Mouse (Mus musculus): ENCODE data around the gene Tmem47. TPM values are rescaled to one million over a fixed set of nuclear protein-coding genes. Genes with fewer than 3 reads are reported as not detected.

Tmem47 gene
- total and polyA plus RNA-seq, 2 experiments from 2014 or later, result 12.4 to 60.9 TPM

DNA sequence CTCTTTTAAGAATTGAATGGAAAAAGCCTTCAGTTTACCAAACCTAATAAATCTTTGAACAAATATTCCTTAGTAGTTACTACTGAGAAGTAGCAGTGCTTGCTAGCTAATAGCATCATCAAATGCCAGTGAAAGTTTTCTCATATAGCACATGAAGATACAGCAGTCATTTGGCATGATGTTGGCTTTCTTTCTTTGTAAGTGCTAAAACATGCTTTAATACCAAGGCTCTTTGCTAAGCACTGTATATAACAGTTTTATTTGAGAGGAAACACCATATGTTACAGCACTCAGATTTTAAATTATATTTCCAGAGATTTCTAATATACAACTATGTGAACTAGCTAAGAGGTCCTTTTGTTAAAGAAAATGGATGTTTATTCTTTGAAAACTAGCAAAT, 8.0 kb downstream of the Tmem47 start:
- Histone ChIP-seq H3K36me3 (replicated peaks; ENCODE audit: control insufficient read depth, insufficient read depth, low read length) (no peaks in the 10 kb centered on the region), H3K4me1 (ENCODE audit: control insufficient read depth, insufficient read depth) (no peaks in the 10 kb centered on the region), H3K9me3 (replicated peaks; ENCODE audit: control insufficient read depth, low read length) (no peaks in the 10 kb centered on the region), H3K9ac (replicated peaks; ENCODE audit: low read depth, low read length) (no peak overlapping the region), H3K4me2 (ENCODE audit: low read depth, low read length) (no peak overlapping the region), H3K27me3 (ENCODE audit: control insufficient read depth, insufficient read depth, low read length) (no peaks in the 10 kb centered on the region), H3K4me3 (ENCODE audit: low read depth, low read length) (no peak overlapping the region), H3K27ac (ENCODE audit: low read depth) (no peak overlapping the region)
- TF ChIP-seq CTCF (IDR thresholded peaks at IDR 0.05; ENCODE audit: low read depth) (no peak), EP300 (IDR thresholded peaks at IDR 0.05; ENCODE audit: low read depth) (no peak)
- ATAC-seq (ENCODE audit: insufficient read depth, low read depth), result no peak
- DNase-seq (ENCODE audit: low spot score), result no peak

DNA sequence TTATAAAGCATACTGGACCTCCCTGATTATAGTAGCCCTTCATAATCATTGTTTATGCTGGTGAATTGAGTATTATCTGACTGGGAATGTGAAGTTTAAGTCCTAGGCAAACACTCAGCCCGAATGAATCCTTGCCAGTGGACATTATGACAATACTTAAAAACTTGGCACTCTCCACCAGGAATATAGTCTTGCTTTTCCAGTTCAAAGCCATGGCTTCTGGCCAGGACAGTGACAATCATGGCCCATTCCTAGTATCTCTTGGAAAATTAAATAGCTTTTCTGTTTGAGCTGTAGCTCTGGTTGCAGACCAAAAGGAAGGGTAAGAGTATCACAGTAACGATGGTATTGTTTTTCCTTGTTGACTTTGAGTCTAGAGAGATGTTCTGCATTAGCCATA, 10.5 kb downstream of the Tmem47 start:
- Histone ChIP-seq H3K36me3 (replicated peaks; ENCODE audit: control insufficient read depth, insufficient read depth, low read length) (no peaks in the 10 kb centered on the region), H3K9me3 (replicated peaks; ENCODE audit: control insufficient read depth, low read length) (no peaks in the 10 kb centered on the region), H3K27ac (ENCODE audit: low read depth) (no peak overlapping the region), H3K27me3 (ENCODE audit: control insufficient read depth, insufficient read depth, low read length) (no peaks in the 10 kb centered on the region), H3K4me1 (ENCODE audit: control insufficient read depth, insufficient read depth) (no peaks in the 10 kb centered on the region), H3K4me2 (ENCODE audit: low read depth, low read length) (0 out of 2 replicates have a peak overlapping the region, but pooled peaks have one; percentile 18), H3K9ac (replicated peaks; ENCODE audit: low read depth, low read length) (no peak overlapping the region), H3K4me3 (ENCODE audit: low read depth, low read length) (no peak overlapping the region)
- TF ChIP-seq EP300 (IDR thresholded peaks at IDR 0.05; ENCODE audit: low read depth), result no peak
- no peak for TF ChIP-seq CTCF (IDR thresholded peaks at IDR 0.05; ENCODE audit: low read depth)
- no peak for DNase-seq (ENCODE audit: low spot score)
- WGBS, result 24% methylated on average over 2 of the region's 2 CpGs
- ATAC-seq (ENCODE audit: insufficient read depth, low read depth), result no peak

DNA sequence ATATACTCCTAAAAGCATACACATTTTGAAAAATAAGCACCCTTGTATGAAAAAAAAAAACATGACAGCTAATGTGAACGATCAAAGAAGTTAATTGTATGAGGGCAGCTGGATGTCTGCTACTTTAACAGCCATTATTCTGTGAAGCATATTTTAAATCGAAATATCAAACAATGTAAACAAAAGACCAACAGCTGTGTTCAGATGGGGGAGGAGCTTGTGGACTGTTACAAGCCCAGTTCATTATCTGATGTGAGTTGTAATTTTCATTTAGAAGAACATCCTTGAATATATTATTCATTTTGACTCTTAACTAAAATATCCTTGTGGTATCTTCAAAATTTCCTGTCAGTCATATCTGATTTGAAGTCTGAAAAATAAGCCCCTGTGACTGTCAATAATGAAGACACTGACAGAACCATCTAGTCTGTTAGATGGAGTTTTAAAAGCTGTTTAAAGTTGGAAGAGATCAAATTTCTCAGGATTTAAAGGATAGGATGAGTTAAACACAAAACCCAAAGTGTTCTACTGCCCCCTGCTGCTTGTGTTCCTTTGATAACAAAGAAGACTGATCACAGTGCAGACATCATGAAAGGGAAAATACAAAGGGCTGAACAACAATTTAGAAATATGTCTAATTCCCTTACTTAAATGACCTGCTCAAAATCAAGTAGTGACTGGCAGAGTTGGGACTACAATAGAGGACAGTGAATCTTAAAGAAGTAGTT, 14.7 kb downstream of the Tmem47 start:
- H3K27ac ChIP-seq (ENCODE audit: low read depth), result no peak overlapping the region
- H3K4me2 ChIP-seq (ENCODE audit: low read depth, low read length), result no peak overlapping the region
- TF ChIP-seq CTCF (IDR thresholded peaks at IDR 0.05; ENCODE audit: low read depth), result peak; percentile 52
- TF ChIP-seq EP300 (IDR thresholded peaks at IDR 0.05; ENCODE audit: low read depth), result no peak
- H3K9ac ChIP-seq (replicated peaks; ENCODE audit: low read depth, low read length), result no peak overlapping the region
- no peak for DNase-seq (ENCODE audit: low spot score)
- H3K27me3 ChIP-seq (ENCODE audit: control insufficient read depth, insufficient read depth, low read length), result no peaks in the 10 kb centered on the region
- H3K4me3 ChIP-seq (ENCODE audit: low read depth, low read length), result no peak overlapping the region
- ATAC-seq (ENCODE audit: insufficient read depth, low read depth), result no peak
- no peaks in the 10 kb centered on the region for H3K4me1 ChIP-seq (ENCODE audit: control insufficient read depth, insufficient read depth)
- 63% methylated on average over 2 of the region's 2 CpGs for WGBS
- no peaks in the 10 kb centered on the region for H3K36me3 ChIP-seq (replicated peaks; ENCODE audit: control insufficient read depth, insufficient read depth, low read length)
- H3K9me3 ChIP-seq (replicated peaks; ENCODE audit: control insufficient read depth, low read length), result no peaks in the 10 kb centered on the region

DNA sequence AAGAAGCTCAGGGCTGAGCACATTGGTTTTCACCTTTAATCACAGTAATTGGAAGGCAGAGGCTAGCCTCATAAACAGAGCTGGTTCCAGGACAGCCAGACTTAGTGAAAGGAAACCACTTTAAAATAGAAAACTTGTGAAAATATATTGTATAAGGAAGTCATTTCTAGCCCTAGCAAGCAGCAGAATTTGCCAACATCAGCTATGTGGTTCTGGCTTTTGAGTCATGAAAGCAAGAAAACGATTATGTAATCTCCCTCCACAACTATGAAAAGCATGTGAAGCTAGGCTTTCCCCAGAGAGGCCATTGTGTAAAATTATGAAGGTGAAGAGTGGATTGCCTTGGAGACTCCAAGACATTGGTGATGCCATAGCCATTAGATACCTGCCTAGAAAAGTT, 76.9 kb downstream of the Tmem47 start:
- WGBS, result 44% methylated on average over 1 of the region's 1 CpGs
- Histone ChIP-seq H3K27me3 (ENCODE audit: control insufficient read depth, insufficient read depth, low read length) (no peaks in the 10 kb centered on the region), H3K4me1 (ENCODE audit: control insufficient read depth, insufficient read depth) (no peaks in the 10 kb centered on the region), H3K4me3 (ENCODE audit: low read depth, low read length) (no peak overlapping the region), H3K36me3 (replicated peaks; ENCODE audit: control insufficient read depth, insufficient read depth, low read length) (no peaks in the 10 kb centered on the region), H3K27ac (ENCODE audit: low read depth) (no peak overlapping the region), H3K9me3 (replicated peaks; ENCODE audit: control insufficient read depth, low read length) (no peaks in the 10 kb centered on the region), H3K9ac (replicated peaks; ENCODE audit: low read depth, low read length) (no peak overlapping the region), H3K4me2 (ENCODE audit: low read depth, low read length) (no peak overlapping the region)
- DNase-seq (ENCODE audit: low spot score), result no peak
- no peak for ATAC-seq (ENCODE audit: insufficient read depth, low read depth)
- TF ChIP-seq CTCF (IDR thresholded peaks at IDR 0.05; ENCODE audit: low read depth) (no peak), EP300 (IDR thresholded peaks at IDR 0.05; ENCODE audit: low read depth) (no peak)
